12 mouse cellular contexts compared by ENCODE assay signal in genomic region chr3:143732966-143733725, GRCm38 (mm10).
DNase-seq lines count a peak whose midpoint lies in the region; ATAC-seq lines count a peak whose summit lies in the region.
"Had no signal": no experiment of that assay in that cellular context is flagged by ENCODE, and none has a peak within 500 bp of the region (broad histone marks: within the 10 kb centered on the region; RNA-seq: fewer than 3 reads in every experiment).

No protein-coding gene starts in this region.

- intact Hi-C loops in heart, postnatal 36 days (cut with DNase I) = no loop called here
- intact Hi-C loops in heart, postnatal 14 days (cut with DNase I) = no loop called here

- DNase-seq in adrenal gland, postnatal 10 days = peak; percentile 59
- no peak for DNase-seq in adrenal gland, adult 2 months
- DNase-seq in heart, adult 8-10 months (ENCODE audit: low spot score) = peak; percentile 26
- DNase-seq in heart, postnatal 36 days = no peak
- peak; percentile 53 for DNase-seq in 3T3-L1 (ENCODE audit: low read depth, low spot score)
- peak; percentile 32 to 35 for DNase-seq in heart, postnatal 14 days
- no peak for DNase-seq in cerebellum, postnatal 25 days
- DNase-seq: cerebellum, adult 2 months; lung, postnatal 14 days; right cerebral cortex, postnatal 4 days had no signal

- ATAC-seq in megakaryocyte progenitor cell, adult 5-6 weeks (replicated peaks; ENCODE audit: poor library complexity) = no peak
- ATAC-seq: forebrain, embryonic 13.5 days had no signal

Comparison
In these comparisons a context has a peak if more than half of its experiments do, and no peak if none do; other contexts are left out.
1. DNase-seq: peak in adrenal gland, postnatal 10 days (single experiment), heart, adult 8-10 months (single experiment), 3T3-L1 (single experiment) and heart, postnatal 14 days (2 of 2); none in adrenal gland, adult 2 months (single experiment), heart, postnatal 36 days (0 of 2) and cerebellum, postnatal 25 days (0 of 2).